Mouse (Mus musculus): Measurements from ENCODE around the gene Gabrd. TPM values are rescaled to one million over a fixed set of nuclear protein-coding genes. Genes with fewer than 3 reads are reported as not detected.

The Gabrd gene
- polyA plus RNA-seq, 1 experiment from 2014 or later = 0.07 TPM

Other genes with a start within 250 kb of the Gabrd start
- 16.1 and 16.9 TPM in 2 replicates for gene Ski, start 175.5 kb downstream of the Gabrd start, polyA plus RNA-seq (2015; fragmentation: Nextera tagmentation; extraction: Ambion mirVana)
- 83.4 and 83.5 TPM in 2 replicates for gene Faap20, start 148.3 kb downstream of the Gabrd start, polyA plus RNA-seq (2015; fragmentation: Nextera tagmentation; extraction: Ambion mirVana)
- gene Prkcz, start 36.8 kb downstream of the Gabrd start, polyA plus RNA-seq (2015; fragmentation: Nextera tagmentation; extraction: Ambion mirVana) = 15.8 and 16.8 TPM in 2 replicates
- gene Cfap74, start 11.1 kb upstream of the Gabrd start, polyA plus RNA-seq (2015; fragmentation: Nextera tagmentation; extraction: Ambion mirVana) = 1.8 and 2.1 TPM in 2 replicates
- gene Tmem52, start 71.0 kb upstream of the Gabrd start, polyA plus RNA-seq (2015; fragmentation: Nextera tagmentation; extraction: Ambion mirVana) = 0.18 and 0.27 TPM in 2 replicates
- gene Gnb1, start 93.2 kb upstream of the Gabrd start, polyA plus RNA-seq (2015; fragmentation: Nextera tagmentation; extraction: Ambion mirVana) = 527 and 534 TPM in 2 replicates
- 76.3 and 77.6 TPM in 2 replicates for gene Nadk, start 164.3 kb upstream of the Gabrd start, polyA plus RNA-seq (2015; fragmentation: Nextera tagmentation; extraction: Ambion mirVana)
- 6.4 and 6.5 TPM in 2 replicates for gene Slc35e2, start 203.3 kb upstream of the Gabrd start, polyA plus RNA-seq (2015; fragmentation: Nextera tagmentation; extraction: Ambion mirVana)
- 50.2 and 53.6 TPM in 2 replicates for gene Cdk11b, start 226.7 kb upstream of the Gabrd start, polyA plus RNA-seq (2015; fragmentation: Nextera tagmentation; extraction: Ambion mirVana)
- not detected in 2 replicates for gene Gm10563, start 247.3 kb upstream of the Gabrd start, polyA plus RNA-seq (2015; fragmentation: Nextera tagmentation; extraction: Ambion mirVana)

Data from lung, embryonic 15.5 days (tissue).